Mouse (Mus musculus) kidney, adult 2 months (tissue): ENCODE measurements around the gene Pak7.

Experiments
- CTCF ChIP-seq: fragments of 200-500 bp; conservative IDR thresholded peaks from 2 replicates; pipeline ENCODE4 v1.5.1; 2011; ENCODE audit warnings: low read depth, mild to moderate bottlenecking, control low read depth, low read length, moderate library complexity, mixed read lengths; ENCODE audit not compliant: insufficient read depth, insufficient read length
- POLR2A ChIP-seq: fragments of 200-500 bp; IDR thresholded peaks from one replicate; pipeline ENCODE4 v1.6.1; 2011; ENCODE audit warnings: low read depth, low read length, control low read depth

GRCm38 (mm10) chr2:136108124-136109037, 279.4 kb downstream of the Pak7 start:
- TF ChIP-seq POLR2A (no peak), CTCF (no peak)
